Mouse (Mus musculus): ENCODE measurements around the gene Gm9913. TPM values are rescaled to one million over a fixed set of nuclear protein-coding genes. Genes with fewer than 3 reads are reported as not detected.
A peak's percentile ranks its signal among the peaks of the same experiment; 100 is the strongest.

Gene Gm9913
- polyA plus RNA-seq (2014; fragmentation: Nextera tagmentation; extraction: Ambion mirVana), result 0.39 and 0.66 TPM in 2 replicates

- H3K27me3 ChIP-seq (replicated peaks; ENCODE audit: control insufficient read depth, insufficient read depth, low read length), result peaks cover 9% of the 10 kb centered on the region; the same call in 1 of the 2 replicates
- peak; percentile 80 for DNase-seq (ENCODE audit: low spot score)
Measured at GRCm38 (mm10) chr2:125505006-125505745, at the start of gene Gm9913. TSS of gene Gm9913 (plus strand) at chr2:125505089.

GRCm38 (mm10) chr2:125456059-125456789 lies 48.7 kb upstream of the Gm9913 start:
- WGBS, result 81% methylated on average over 15 of the region's 15 CpGs

More at GRCm38 (mm10) chr2:125505006-125505745, at the start of gene Gm9913:
- H3K9ac ChIP-seq (ENCODE audit: low read length), result peak within 1 kb of the TSS; percentile 75
- WGBS, result 1% methylated on average over 45 of the region's 45 CpGs
- no peak; the same call in 1 of the 2 replicates for ATAC-seq (replicated peaks; ENCODE audit: low FRiP score, low TSS enrichment, low read depth)
- H3K4me1 ChIP-seq (replicated peaks; ENCODE audit: control insufficient read depth, insufficient read depth, low read length), result peaks cover 6% of the 10 kb centered on the region; the same call in 1 of the 2 replicates
- peak within 1 kb of the TSS; percentile 92 for H3K27ac ChIP-seq (ENCODE audit: low read depth)
- H3K9me3 ChIP-seq (ENCODE audit: control insufficient read depth, low read length), result no peaks in the 10 kb centered on the region
- H3K4me3 ChIP-seq (ENCODE audit: low read depth, low read length), result peak within 1 kb of the TSS; percentile 69
- peak within 1 kb of the TSS; percentile 78 for H3K4me2 ChIP-seq (ENCODE audit: low read length)
- no peaks in the 10 kb centered on the region for H3K36me3 ChIP-seq (ENCODE audit: control insufficient read depth, insufficient read depth, low read length)

GRCm38 (mm10) chr2:125459087-125459486 lies 45.8 kb upstream of the Gm9913 start:
- no peak overlapping the region for H3K4me2 ChIP-seq (ENCODE audit: low read length)
- no peak overlapping the region for H3K9ac ChIP-seq (ENCODE audit: low read length)
- H3K9me3 ChIP-seq (ENCODE audit: control insufficient read depth, low read length), result no peaks in the 10 kb centered on the region
- H3K27ac ChIP-seq (ENCODE audit: low read depth), result peak overlapping the region; percentile 48; the same call in 1 of the 2 replicates
- ATAC-seq (replicated peaks; ENCODE audit: low FRiP score, low TSS enrichment, low read depth) (0 out of 2 replicates have a peak, but pooled peaks have one; percentile 36), DNase-seq (ENCODE audit: low spot score) (no peak)
- H3K27me3 ChIP-seq (replicated peaks; ENCODE audit: control insufficient read depth, insufficient read depth, low read length), result no peaks in the 10 kb centered on the region
- H3K4me3 ChIP-seq (ENCODE audit: low read depth, low read length), result no peak overlapping the region
- H3K4me1 ChIP-seq (replicated peaks; ENCODE audit: control insufficient read depth, insufficient read depth, low read length), result no peaks in the 10 kb centered on the region
- 50% methylated on average over 3 of the region's 3 CpGs for WGBS
- no peaks in the 10 kb centered on the region for H3K36me3 ChIP-seq (ENCODE audit: control insufficient read depth, insufficient read depth, low read length)

More at GRCm38 (mm10) chr2:125456059-125456789, 48.7 kb upstream of the Gm9913 start:
- Histone ChIP-seq H3K9ac (ENCODE audit: low read length) (no peak overlapping the region), H3K4me3 (ENCODE audit: low read depth, low read length) (no peak overlapping the region), H3K9me3 (ENCODE audit: control insufficient read depth, low read length) (no peaks in the 10 kb centered on the region), H3K4me1 (replicated peaks; ENCODE audit: control insufficient read depth, insufficient read depth, low read length) (no peaks in the 10 kb centered on the region), H3K27ac (ENCODE audit: low read depth) (no peak overlapping the region), H3K27me3 (replicated peaks; ENCODE audit: control insufficient read depth, insufficient read depth, low read length) (no peaks in the 10 kb centered on the region), H3K36me3 (ENCODE audit: control insufficient read depth, insufficient read depth, low read length) (no peaks in the 10 kb centered on the region), H3K4me2 (ENCODE audit: low read length) (no peak overlapping the region)
- DNase-seq (ENCODE audit: low spot score), result no peak
- no peak for ATAC-seq (replicated peaks; ENCODE audit: low FRiP score, low TSS enrichment, low read depth)

- H3K4me3 ChIP-seq (ENCODE audit: low read depth, low read length), result no peak overlapping the region
- ATAC-seq (replicated peaks; ENCODE audit: low FRiP score, low TSS enrichment, low read depth) (no peak), DNase-seq (ENCODE audit: low spot score) (no peak)
- no peak overlapping the region for H3K9ac ChIP-seq (ENCODE audit: low read length)
- WGBS, result 83% methylated on average over 6 of the region's 6 CpGs
- no peaks in the 10 kb centered on the region for H3K9me3 ChIP-seq (ENCODE audit: control insufficient read depth, low read length)
- no peaks in the 10 kb centered on the region for H3K27me3 ChIP-seq (replicated peaks; ENCODE audit: control insufficient read depth, insufficient read depth, low read length)
- H3K36me3 ChIP-seq (ENCODE audit: control insufficient read depth, insufficient read depth, low read length), result peaks cover 40% of the 10 kb centered on the region
- no peak overlapping the region for H3K27ac ChIP-seq (ENCODE audit: low read depth)
- no peak overlapping the region for H3K4me2 ChIP-seq (ENCODE audit: low read length)
- H3K4me1 ChIP-seq (replicated peaks; ENCODE audit: control insufficient read depth, insufficient read depth, low read length), result no peaks in the 10 kb centered on the region
Measured at GRCm38 (mm10) chr2:125464036-125464435, 40.9 kb upstream of the Gm9913 start.

- 55% methylated on average over 8 of the region's 8 CpGs for WGBS
- ATAC-seq (replicated peaks; ENCODE audit: low FRiP score, low TSS enrichment, low read depth), result no peak
- no peak for DNase-seq (ENCODE audit: low spot score)
Measured at GRCm38 (mm10) chr2:125470553-125471295, 34.2 kb upstream of the Gm9913 start.

GRCm38 (mm10) chr2:125471721-125472120 lies 33.2 kb upstream of the Gm9913 start:
- Histone ChIP-seq H3K27ac (ENCODE audit: low read depth) (no peak overlapping the region), H3K9ac (ENCODE audit: low read length) (no peak overlapping the region), H3K36me3 (ENCODE audit: control insufficient read depth, insufficient read depth, low read length) (peaks cover 28% of the 10 kb centered on the region), H3K27me3 (replicated peaks; ENCODE audit: control insufficient read depth, insufficient read depth, low read length) (no peaks in the 10 kb centered on the region), H3K9me3 (ENCODE audit: control insufficient read depth, low read length) (no peaks in the 10 kb centered on the region), H3K4me2 (ENCODE audit: low read length) (no peak overlapping the region), H3K4me3 (ENCODE audit: low read depth, low read length) (no peak overlapping the region), H3K4me1 (replicated peaks; ENCODE audit: control insufficient read depth, insufficient read depth, low read length) (peaks cover 6% of the 10 kb centered on the region; the same call in 1 of the 2 replicates)
- ATAC-seq (replicated peaks; ENCODE audit: low FRiP score, low TSS enrichment, low read depth), result no peak
- WGBS, result 77% methylated on average over 4 of the region's 4 CpGs
- no peak for DNase-seq (ENCODE audit: low spot score)

More at GRCm38 (mm10) chr2:125470553-125471295, 34.2 kb upstream of the Gm9913 start:
- Histone ChIP-seq H3K27me3 (replicated peaks; ENCODE audit: control insufficient read depth, insufficient read depth, low read length) (no peaks in the 10 kb centered on the region), H3K4me3 (ENCODE audit: low read depth, low read length) (no peak overlapping the region), H3K9me3 (ENCODE audit: control insufficient read depth, low read length) (no peaks in the 10 kb centered on the region), H3K9ac (ENCODE audit: low read length) (no peak overlapping the region), H3K36me3 (ENCODE audit: control insufficient read depth, insufficient read depth, low read length) (peaks cover 38% of the 10 kb centered on the region), H3K27ac (ENCODE audit: low read depth) (peak overlapping the region; percentile 29; the same call in 1 of the 2 replicates), H3K4me2 (ENCODE audit: low read length) (no peak overlapping the region), H3K4me1 (replicated peaks; ENCODE audit: control insufficient read depth, insufficient read depth, low read length) (peaks cover 6% of the 10 kb centered on the region; the same call in 1 of the 2 replicates)

- H3K27me3 ChIP-seq (replicated peaks; ENCODE audit: control insufficient read depth, insufficient read depth, low read length), result no peaks in the 10 kb centered on the region
- H3K4me1 ChIP-seq (replicated peaks; ENCODE audit: control insufficient read depth, insufficient read depth, low read length), result peaks cover 6% of the 10 kb centered on the region; the same call in 1 of the 2 replicates
- H3K27ac ChIP-seq (ENCODE audit: low read depth), result no peak overlapping the region
- no peak overlapping the region for H3K9ac ChIP-seq (ENCODE audit: low read length)
- H3K4me3 ChIP-seq (ENCODE audit: low read depth, low read length), result no peak overlapping the region
- WGBS, result 56% methylated on average over 2 of the region's 2 CpGs
- ATAC-seq (replicated peaks; ENCODE audit: low FRiP score, low TSS enrichment, low read depth), result no peak
- no peak overlapping the region for H3K4me2 ChIP-seq (ENCODE audit: low read length)
- H3K36me3 ChIP-seq (ENCODE audit: control insufficient read depth, insufficient read depth, low read length), result peaks cover 15% of the 10 kb centered on the region
- H3K9me3 ChIP-seq (ENCODE audit: control insufficient read depth, low read length), result no peaks in the 10 kb centered on the region
- no peak for DNase-seq (ENCODE audit: low spot score)
Measured at GRCm38 (mm10) chr2:125473228-125473627, 31.7 kb upstream of the Gm9913 start.

GRCm38 (mm10) chr2:125474690-125475089 lies 30.2 kb upstream of the Gm9913 start:
- DNase-seq (ENCODE audit: low spot score), result no peak
- WGBS, result 84% methylated on average over 5 of the region's 5 CpGs
- ATAC-seq (replicated peaks; ENCODE audit: low FRiP score, low TSS enrichment, low read depth), result no peak
- Histone ChIP-seq H3K4me2 (ENCODE audit: low read length) (no peak overlapping the region), H3K4me1 (replicated peaks; ENCODE audit: control insufficient read depth, insufficient read depth, low read length) (peaks cover 7% of the 10 kb centered on the region; the same call in 1 of the 2 replicates), H3K4me3 (ENCODE audit: low read depth, low read length) (no peak overlapping the region), H3K36me3 (ENCODE audit: control insufficient read depth, insufficient read depth, low read length) (peaks cover 11% of the 10 kb centered on the region), H3K27ac (ENCODE audit: low read depth) (no peak overlapping the region), H3K27me3 (replicated peaks; ENCODE audit: control insufficient read depth, insufficient read depth, low read length) (no peaks in the 10 kb centered on the region), H3K9ac (ENCODE audit: low read length) (no peak overlapping the region), H3K9me3 (ENCODE audit: control insufficient read depth, low read length) (no peaks in the 10 kb centered on the region)

Data from intestine, embryonic 14.5 days (tissue).